ENCODE assay signal across 8 mouse cellular contexts in the genomic region with DNA sequence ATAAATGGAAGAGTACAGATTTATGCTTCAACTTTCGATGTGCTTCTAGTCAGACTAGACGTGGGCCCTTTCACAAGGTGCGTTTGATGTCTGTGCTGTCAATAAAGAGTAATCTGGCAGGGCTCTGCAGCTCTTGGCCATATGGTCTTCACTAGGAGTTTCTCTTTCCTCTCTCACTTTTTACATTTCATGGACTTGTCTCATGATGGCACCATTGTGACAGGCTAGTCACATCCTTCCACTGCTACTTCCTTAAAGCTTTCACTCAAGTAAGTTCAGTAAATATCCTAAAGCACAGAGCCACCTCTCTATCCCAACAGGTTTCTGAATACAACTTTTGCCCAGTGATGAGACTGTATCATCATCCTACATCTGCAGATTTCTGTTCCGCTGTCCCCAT. TPM values are rescaled to one million over a fixed set of nuclear protein-coding genes. Genes with fewer than 3 reads are reported as not detected.
DNase-seq lines count a peak whose midpoint lies in the region; ATAC-seq and TF ChIP-seq lines count a peak whose summit lies in the region.

No protein-coding gene starts in this region.

- no peak for TF ChIP-seq POLR2A in heart, adult 2 months (IDR thresholded peaks at IDR 0.05; ENCODE audit: insufficient read depth, low read depth, low read length)

- H3K4me3 ChIP-seq in heart, adult 2 months: no peak overlapping the region
- no peak overlapping the region for H3K4me3 ChIP-seq in heart, embryonic 12.5 days

- 0 out of 2 replicates have a peak overlapping the region, but pooled peaks have one; percentile 41 for H3K9ac ChIP-seq in heart, adult 2 months (ENCODE audit: low read depth, low read length)
- no peak overlapping the region for H3K9ac ChIP-seq in heart, embryonic 12.5 days

- H3K27me3 ChIP-seq in heart, adult 2 months (ENCODE audit: control insufficient read depth, insufficient read depth, low read length): no peaks in the 10 kb centered on the region
- no peaks in the 10 kb centered on the region for H3K27me3 ChIP-seq in heart, embryonic 12.5 days (replicated peaks)
- no peaks in the 10 kb centered on the region for H3K27me3 ChIP-seq in Patski

- H3K36me3 ChIP-seq in heart, adult 2 months (ENCODE audit: control insufficient read depth, insufficient read depth, low read length): no peaks in the 10 kb centered on the region
- no peaks in the 10 kb centered on the region for H3K36me3 ChIP-seq in heart, embryonic 12.5 days

- intact Hi-C loops in heart, adult 2 months (cut with DNase I): loop anchor here (1.0 to 2.0 kb wide), 3 partner anchors 18 to 249 kb away; a partner anchor contains a TSS

- TF ChIP-seq EP300 in heart, adult 2 months (IDR thresholded peaks at IDR 0.05; ENCODE audit: insufficient read depth, low read depth, low read length): no peak

- peaks cover 7% of the 10 kb centered on the region for H3K4me1 ChIP-seq in heart, adult 2 months (ENCODE audit: control insufficient read depth, insufficient read depth, low read length)
- peaks cover 9% of the 10 kb centered on the region; the same call in 1 of the 2 replicates for H3K4me1 ChIP-seq in heart, embryonic 12.5 days (replicated peaks)

- no peak for ATAC-seq in heart, embryonic 12.5 days (ENCODE audit: insufficient number of reproducible peaks, low FRiP score)
- no peak for ATAC-seq in Patski
- ATAC-seq in erythroid progenitor cell, adult 5-6 weeks (replicated peaks; ENCODE audit: low FRiP score, poor library complexity, severe bottlenecking): no peak

- no peak overlapping the region for H3K4me2 ChIP-seq in heart, embryonic 12.5 days

- no peaks in the 10 kb centered on the region for H3K79me2 ChIP-seq in heart, adult 2 months (replicated peaks; ENCODE audit: control insufficient read depth, insufficient read depth, low read length)

- peak overlapping the region; percentile 52 for H3K27ac ChIP-seq in heart, adult 2 months
- no peak overlapping the region for H3K27ac ChIP-seq in heart, embryonic 12.5 days (ENCODE audit: poor library complexity, severe bottlenecking)

- in situ Hi-C loops in Patski (cut with MboI; ENCODE audit: low pct_unique_long_range_greater_than_20kb): no loop called here

- peak; percentile 77 for TF ChIP-seq CTCF in heart, adult 2 months (IDR thresholded peaks at IDR 0.05)
- TF ChIP-seq CTCF in Patski (IDR thresholded peaks at IDR 0.05): peak; percentile 51

- 52% methylated on average over 4 of the region's 4 CpGs for WGBS in heart, adult 2 months
- 71% methylated on average over 4 of the region's 4 CpGs for WGBS in heart, embryonic 12.5 days

- no peaks in the 10 kb centered on the region for H3K9me3 ChIP-seq in heart, embryonic 12.5 days (replicated peaks)

- POLR2A ChIA-PET in Patski (lab: Charles Lee): interaction anchor here (1.1 to 1.2 kb wide), 2 partner anchors 9 to 250 kb away, joined by 3 read pairs; no protein-coding TSS in a partner anchor

- peak in 1 of 2 experiments; percentile 38 for DNase-seq in heart, adult 2 months
- DNase-seq in 416B (ENCODE audit: low read depth) (peak; percentile 73), Patski (ENCODE audit: low read depth, low spot score) (no peak)
- DNase-seq in kidney, postnatal 14 days: peak; percentile 50
- no peak for DNase-seq in ovary, adult 18-20 months (ENCODE audit: low spot score)
- no peak for DNase-seq in cerebellum, adult 11 months

- CTCF ChIA-PET in Patski (lab: Charles Lee): interaction anchor here (1.1 to 3.2 kb wide), 7 partner anchors 9 to 248 kb away, joined by 4 to 17 read pairs (median 5); no protein-coding TSS in a partner anchor

RNA-seq across cellular contexts. Expression of a gene that starts 35.7 kb away (rescaled TPM):
- 10 to 100 TPM; 24.7 to 27.3 TPM for total RNA-seq in heart, adult 2 months (2021)
- polyA plus RNA-seq in heart, adult 2 months (2012; rRNA removed): 12.0 and 16.8 TPM in 2 replicates
- polyA plus RNA-seq in heart, embryonic 12.5 days (2016; fragmentation: Nextera tagmentation; extraction: Ambion mirVana): 51.3 and 51.9 TPM in 2 replicates
- polyA plus RNA-seq in Patski (2021): 74.1 TPM
- total RNA-seq in erythroid progenitor cell, adult 5-6 weeks (2015; ENCODE audit: low replicate concordance): 96.0 and 143 TPM in 2 replicates
- 68.2 and 143 TPM in 2 replicates for total RNA-seq in erythroid progenitor cell, adult 5-6 weeks (2017; ENCODE audit: low replicate concordance)

Comparison
In these comparisons a context has a peak if more than half of its experiments do, and no peak if none do; other contexts are left out.
1. DNase-seq: peak in 416B (single experiment) and kidney, postnatal 14 days (single experiment); none in Patski (single experiment), ovary, adult 18-20 months (single experiment) and cerebellum, adult 11 months (single experiment).